Mouse (Mus musculus): ENCODE data around the gene Il34.

The Il34 gene

DNA sequence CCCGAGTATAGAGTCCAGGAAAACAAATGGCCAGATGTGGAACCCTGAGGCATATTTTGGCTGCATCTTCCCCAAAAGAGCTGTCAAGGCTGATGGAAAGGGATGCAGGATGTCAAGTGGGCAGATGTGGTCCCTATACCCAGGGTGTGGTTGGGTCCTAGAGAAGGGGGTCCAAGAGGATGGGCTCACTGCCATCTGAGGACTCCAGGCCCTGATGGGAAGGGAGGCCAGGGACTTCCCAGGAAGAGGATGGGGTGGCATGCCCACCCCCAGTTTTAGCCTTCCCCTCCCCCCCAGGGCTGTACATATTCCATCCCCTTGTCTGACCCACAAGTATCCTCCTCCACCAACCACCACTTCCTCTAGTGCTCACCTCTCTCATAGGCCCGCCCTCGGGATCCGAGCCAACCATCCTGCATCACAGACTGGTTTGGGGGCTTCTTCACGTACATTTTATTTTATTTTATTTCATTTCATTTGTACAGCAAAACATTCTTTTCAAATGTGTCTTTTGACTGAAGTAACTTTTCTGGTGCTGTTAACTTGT lies 65.0 kb downstream of the Il34 start:
- DNase-seq (ENCODE audit: low spot score in 2 of 2), result no peak

DNA sequence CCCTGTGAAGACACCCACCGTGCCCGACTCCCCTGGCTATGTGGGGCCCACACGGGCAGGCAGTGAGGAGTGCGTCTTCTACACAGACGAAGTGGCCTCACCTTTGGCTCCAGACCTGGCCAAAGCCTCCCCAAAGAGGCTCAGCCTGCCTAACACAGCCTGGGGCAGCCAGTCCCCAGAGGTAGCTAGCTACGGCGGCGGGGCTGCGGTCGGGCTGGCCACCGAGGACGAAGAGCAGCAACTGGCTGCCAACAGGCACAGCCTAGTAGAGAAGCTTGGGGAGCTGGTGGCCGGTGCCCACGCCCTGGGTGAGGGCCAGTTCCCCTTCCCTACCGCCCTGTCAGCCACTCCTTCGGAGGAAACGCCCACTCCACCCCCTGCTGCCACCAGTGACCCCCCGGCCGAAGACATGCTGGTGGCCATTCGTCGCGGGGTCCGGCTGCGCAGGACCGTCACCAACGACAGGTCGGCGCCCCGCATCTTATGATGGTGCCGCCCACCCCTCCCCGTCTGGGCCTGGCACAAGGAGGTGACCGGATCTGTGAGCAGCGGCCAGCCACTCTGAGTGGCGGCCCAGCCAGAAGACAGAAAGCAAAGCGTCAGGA lies 67.0 kb downstream of the Il34 start:
- no peak for DNase-seq (ENCODE audit: low spot score in 2 of 2)

DNA sequence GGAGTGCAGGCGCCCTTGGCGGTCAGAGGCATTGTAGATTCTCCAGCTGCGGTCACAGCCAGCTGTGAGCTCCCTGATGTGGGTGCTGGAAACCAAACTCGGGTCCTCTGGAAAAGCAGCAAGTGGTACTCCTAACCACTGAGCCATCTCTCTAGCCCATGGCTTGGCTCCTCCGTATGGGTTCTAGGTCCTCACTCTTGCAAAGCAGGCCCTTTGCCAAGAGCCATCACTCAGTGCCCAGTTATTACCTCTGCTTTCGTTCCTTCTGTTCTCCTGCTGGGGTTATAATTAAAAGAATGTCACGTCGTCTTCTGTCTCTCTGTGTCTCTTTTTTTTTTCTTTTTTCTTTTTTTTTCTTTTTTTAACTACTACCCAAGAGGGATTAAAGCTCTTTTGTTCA lies 72.7 kb downstream of the Il34 start:
- no peak for DNase-seq (ENCODE audit: low spot score in 2 of 2)

DNA sequence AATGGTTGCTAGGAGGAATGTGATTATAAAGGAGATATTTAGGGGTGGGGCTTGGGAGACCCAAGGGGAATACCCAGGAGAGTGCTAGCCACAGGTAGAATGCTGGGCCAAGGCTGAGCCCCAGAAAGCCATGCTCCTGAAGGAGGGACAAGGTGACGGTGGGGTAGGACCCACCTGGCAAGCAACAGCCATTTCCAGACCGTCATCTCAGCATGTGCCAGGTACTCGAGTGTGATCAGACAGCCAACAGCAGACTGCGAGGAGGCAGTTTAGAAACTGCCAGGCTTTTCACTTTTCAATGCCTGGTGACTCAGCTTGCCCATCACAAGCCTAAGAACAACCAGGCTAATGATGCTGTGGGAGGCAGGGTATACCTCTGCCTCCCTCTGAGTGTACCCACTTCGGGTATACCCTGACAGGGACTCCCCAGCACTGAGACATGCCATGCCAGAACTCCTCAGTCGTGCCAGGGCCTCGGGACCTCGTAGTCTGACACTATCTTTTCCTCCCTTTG lies 74.3 kb downstream of the Il34 start:
- DNase-seq (ENCODE audit: low spot score in 2 of 2), result no peak

DNA sequence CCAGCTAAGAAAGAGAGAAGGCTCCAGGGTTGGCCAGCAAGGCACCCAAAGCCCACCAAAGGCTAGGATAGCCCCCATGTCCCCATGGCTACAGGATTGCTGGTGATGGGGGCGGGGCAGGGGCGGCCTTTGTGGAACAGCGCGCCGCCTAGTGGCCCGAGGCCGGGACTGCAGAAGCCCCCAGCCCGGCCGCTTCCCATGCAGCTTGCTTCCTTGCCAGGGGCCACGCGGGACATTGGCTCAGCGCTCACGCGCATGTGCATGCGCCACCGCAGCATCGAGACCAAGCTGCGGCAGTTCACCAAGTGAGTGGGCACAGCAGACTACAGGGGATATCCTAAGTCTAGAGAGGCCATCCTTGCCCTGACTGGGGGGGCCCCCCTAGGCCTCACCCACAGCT lies 78.8 kb downstream of the Il34 start:
- peak in 1 of 2 experiments; percentile 46 for DNase-seq (ENCODE audit: low spot score in 2 of 2)

DNA sequence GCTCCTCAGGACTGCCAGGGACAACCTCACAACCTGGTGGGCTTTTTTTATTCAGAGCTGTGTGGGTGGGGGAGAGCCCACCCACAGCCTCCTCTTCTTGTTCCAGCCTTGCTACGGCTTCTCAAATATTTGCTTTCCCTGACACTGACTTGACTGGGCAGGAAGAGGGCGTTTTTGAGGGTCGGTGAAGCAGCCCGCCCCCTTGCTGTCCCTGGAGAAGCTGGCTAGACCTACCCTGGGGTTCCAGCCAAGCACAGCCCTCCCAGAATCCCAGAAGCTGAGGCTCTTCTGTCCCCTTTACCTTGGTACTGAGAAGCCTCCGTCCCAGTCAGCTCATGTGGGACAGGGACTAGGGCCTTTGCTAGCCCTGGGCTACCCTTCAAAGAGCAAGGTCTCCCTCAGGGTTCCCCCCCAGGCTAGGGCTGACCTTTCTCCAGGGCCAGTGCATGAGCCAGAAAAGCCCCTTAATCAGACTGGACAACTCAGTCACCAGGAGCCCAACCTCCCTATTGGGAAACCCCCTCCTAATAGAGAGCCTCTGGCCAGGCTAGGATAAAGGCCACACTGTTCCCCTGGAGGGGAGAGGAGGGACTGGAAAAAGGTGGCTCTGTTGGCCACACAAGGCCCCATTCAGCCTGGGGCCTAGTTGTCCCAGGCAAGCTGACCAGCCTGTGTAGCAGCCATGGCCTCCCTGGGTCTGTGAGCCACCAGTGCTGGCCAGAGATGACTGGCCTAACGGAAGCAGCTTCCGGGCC lies 80.5 kb downstream of the Il34 start:
- DNase-seq (ENCODE audit: low spot score in 2 of 2), result no peak

DNA sequence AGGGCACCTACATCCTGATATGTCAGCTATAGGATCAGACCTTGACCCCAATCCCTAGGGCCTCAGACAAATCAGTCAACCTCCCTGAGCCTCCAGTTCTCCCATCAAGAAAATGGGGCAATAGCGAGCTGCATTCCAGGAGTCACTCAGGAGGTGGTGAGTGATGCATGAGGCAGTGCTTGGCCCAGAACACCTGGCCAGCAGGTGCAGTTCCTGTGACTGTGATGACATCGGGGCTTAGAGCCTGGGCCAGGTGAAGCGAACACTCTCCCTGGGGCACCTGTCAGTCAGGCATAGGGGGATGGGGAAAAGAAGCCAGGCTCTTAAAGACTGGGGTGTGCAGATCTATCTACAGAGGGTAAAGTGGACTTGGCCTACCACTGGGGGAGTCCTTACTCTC lies 81.2 kb downstream of the Il34 start:
- no peak for DNase-seq (ENCODE audit: low spot score in 2 of 2)

DNA sequence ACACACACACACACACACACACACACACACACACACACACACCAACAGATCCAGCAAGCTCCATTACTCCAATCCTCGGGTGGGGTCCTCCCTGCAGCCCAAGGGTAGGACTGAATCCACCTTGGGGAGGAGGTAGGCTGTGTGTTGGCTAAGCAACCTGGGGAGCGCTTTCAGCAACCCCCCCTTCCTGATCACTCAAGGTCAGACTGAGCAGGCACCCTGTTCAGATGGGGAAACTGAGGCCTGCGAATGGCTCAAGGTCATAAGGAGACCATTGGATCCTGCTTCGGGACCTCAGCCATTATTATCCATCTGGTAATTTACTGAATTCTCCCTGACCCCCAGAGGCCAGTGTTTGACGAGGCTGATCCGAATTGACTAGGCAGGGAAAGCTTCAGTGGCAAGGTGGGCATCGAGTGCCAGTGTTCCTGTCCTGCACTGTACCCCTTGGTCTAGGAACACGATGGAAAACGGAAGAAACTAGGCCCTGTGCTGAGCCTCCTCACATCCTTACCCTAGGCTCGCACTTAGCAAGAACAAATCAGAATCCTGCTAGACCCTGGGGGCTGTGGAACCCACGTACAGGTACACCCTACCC lies 83.2 kb downstream of the Il34 start:
- DNase-seq (ENCODE audit: low spot score in 2 of 2), result no peak

DNA sequence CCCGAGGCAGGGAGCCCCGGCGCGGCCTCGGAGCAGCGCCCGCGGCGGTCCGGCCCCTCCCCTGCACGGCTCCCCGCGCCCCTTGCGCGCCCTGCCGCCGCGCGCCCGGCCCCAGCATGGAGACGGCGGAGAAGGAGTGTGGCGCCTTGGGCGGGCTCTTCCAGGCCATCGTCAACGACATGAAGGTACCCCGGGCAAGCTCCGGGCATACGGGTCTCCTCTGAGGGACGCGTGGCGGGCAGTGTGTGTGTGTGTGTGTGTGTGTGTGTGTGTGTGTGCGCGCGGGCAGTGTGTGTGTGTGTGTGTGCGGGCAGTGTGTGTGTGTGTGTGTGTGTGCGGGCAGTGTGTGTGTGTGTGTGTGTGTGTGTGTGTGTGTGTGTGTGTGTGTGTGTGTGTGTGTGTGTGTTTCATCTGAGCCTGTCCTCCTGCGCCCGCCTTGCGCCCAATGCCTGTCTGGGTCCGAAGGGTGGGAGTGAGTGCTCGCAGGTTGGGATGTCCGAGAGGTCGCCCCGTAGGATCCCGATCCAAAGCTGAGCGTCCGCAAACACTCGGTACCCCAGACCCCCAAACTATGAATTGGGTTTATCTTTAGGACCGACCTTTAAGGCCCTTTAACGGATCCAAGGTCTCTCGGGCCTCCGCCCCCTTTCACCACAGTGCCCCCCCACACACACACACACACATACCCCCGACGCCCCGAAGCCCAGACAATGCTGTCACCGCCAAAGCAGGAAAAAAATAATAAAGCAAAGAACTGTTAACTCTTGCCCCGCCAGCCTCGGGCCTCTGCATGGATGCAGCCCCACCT lies 83.9 kb downstream of the Il34 start:
- peak in 1 of 2 experiments; percentile 46 for DNase-seq (ENCODE audit: low spot score in 2 of 2)

DNA sequence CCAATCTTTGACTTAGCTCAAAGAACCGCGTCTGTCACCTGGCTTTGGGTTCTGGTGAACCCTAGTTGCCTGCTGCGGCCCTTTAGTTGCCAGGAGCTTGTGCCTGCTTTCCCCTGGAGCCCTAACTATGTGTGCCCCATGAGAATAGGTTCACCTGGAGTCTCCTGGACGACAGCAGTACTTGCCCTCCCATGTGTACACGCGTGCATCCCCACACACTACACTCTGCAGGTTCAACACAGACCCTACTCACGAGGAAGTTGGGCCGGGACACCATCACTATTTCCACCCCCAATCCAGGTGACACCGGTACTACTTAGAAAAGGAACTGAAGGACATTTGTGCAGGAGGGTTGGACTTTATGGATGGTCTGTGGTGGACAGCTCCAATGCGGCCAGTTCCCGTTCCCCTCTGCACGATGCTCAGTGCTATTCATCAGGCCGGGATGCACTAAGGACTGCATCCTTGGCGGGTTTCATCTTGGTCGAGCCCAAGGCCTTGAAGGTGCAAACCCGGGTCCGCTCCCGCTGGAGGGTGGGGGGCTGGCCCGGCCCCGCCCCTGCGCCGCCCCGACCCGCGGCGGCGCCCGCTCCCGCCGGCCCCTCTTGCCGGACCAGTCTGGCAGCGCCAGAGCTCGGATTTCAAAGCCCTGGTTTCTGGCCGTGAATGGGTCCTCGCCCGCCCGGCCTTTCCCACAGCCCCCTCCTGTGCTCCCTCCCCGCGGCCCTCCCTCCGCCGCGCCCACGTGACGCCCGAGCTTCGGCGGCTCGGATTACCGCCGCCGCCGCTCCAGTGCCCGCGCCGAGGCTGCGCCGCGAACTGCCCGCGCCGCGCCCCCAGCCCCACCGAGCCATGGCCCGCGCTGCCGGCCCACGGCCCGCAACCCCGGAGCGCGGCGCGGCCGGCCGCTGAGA lies 84.8 kb downstream of the Il34 start, which contains the start of gene Mtss1l:
TSS of gene Mtss1l (plus strand) at position 792 of the 914 bp plus-strand sequence.
- DNase-seq (ENCODE audit: low spot score in 2 of 2), result peak; percentile 79 to 80

DNA sequence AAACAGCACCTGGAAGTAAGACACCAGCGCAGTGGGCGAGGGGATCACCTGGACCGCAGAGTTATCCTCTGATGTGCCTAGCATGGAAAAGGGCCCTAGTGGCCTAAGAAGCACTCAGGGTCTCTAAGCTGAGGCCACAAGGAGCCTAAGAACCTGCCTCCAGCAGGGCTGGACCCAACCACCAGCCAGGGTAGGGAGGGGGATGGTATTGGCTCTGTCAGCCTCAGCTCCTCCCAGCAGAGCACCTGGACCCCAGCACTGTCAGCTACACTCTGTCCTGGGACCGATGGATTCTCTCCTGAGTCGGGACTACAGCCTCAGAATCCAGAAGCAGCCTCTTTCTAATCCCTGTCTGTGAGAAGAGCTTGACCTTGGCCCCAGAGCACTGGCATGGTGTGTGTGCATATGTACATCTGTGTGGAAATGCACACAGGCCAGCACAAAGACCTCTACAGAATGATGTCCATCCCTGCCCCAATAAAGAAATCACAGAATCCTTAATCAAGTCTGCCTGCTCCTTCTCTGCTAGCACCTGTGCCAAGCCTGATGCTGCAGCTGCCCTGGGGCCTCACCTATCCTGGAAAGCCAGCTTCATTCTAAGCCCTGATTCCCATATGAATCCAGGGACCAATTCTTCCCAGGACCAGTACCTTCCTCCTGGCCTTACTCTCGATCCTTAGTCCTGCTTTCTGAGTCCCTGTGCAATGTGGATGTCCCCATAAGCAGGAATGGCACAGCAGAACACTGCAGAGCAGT lies 85.6 kb downstream of the Il34 start:
- no peak for DNase-seq (ENCODE audit: low spot score in 2 of 2)

DNA sequence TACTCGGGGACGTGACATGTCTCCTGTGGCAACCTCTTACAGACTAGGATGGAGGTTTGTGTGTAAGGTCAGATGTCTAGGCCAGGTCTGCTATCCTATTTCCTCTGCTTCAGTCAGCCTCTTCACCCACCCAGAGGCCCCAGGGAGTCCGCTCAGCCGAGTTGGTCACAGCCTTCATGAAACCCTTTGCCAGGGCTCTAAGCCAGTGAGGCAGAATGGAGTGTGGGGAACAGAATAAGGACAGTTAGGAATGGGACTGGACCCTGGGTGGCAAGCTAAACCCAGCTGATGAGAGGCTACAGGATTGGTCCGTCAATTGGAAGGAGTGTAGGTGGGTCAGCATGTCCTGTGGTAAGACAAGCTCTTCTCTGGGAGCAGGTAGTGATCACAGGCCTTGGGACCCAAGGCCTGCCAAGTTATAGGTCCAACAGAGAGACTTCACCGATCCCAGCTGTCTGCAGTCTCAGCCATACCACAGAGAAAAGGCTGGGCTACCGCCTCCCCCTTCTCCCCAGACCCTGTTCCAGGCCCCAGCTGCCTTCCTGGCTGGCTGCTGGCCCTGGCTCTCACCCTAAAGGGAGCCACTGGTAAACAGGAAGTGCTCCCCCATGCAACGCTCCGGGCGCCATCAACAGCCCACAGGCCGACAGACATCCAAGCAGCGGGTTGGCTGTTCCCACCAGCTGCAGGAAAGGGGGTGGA lies 86.6 kb downstream of the Il34 start:
- peak; percentile 78 to 83 for DNase-seq (ENCODE audit: low spot score in 2 of 2)

DNA sequence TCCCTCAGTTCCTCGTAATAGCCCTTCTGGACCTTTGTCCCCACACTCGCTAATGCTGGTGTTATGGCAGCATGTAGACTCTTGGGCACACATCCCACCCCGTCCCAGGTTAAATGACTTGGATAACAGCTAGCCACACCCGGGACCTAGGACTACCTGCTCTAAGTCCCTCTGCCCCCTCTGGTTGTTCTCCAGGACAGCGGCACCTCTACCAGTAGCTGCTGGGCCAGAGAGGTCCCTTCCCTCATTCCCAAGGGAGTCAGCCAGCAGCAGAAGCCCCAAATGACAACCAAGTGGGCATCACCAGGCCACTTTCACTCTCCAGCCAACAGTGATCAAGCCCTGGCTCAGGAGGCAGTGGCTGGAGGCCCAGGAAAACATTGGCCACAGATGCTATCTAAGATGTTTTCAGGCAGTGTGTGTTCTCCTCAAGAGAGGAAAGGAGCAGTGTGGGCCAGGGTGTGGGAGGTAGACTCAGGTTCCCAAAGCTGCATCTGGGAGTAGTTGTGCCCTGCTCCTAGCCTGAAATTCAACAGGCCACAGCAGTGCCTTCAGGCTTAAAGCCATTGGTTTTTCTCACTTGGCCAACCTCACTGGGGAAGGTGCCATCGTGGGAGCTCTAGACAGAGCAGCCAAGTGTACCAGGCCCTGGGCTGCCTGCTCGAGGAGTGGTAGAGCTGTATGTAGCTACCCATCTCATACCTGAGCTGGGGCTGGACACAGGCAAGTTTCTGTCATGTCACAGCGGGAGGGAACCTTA lies 87.3 kb downstream of the Il34 start:
- DNase-seq (ENCODE audit: low spot score in 2 of 2), result no peak

DNA sequence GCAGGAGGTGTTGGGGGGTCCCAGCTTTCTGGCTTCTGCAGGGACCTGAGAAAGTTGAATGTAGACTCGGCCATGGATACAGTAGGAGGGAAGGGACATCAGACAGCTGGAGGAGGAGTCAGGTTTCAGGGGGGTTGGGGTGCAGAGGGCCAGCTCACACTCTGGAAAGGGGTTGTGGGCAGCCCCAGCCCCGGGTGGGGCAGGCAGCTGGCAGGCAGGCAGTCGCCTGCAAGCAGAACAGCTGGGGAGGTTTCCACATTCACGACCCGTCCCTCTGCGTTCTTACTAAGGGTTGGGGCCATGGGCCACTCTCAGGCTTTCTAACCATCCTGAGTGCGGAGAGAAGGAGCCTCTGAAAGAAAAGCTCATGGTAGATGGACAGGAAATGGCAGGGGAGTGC lies 88.6 kb downstream of the Il34 start:
- DNase-seq (ENCODE audit: low spot score in 2 of 2), result no peak

DNA sequence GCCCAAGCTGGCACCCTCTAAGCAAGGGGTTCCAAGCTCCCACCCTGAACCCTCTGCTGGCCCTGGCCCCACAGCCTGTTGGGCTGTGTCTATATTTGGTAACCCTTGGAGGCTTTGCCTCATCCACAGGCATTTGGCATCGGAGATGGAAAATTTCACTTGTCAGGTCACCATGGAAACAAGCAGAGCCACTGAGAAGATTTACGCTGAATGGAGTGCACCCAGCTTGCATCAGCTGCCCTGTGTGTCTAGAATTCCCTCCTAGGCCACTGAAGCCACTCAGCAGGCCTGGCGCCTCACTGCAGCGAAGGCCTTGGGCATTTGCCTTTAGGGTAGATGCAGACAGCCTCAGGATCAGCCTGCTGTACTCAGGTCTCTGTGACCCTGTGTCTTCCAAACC lies 89.6 kb downstream of the Il34 start:
- DNase-seq (ENCODE audit: low spot score in 2 of 2), result peak; percentile 79 to 82

DNA sequence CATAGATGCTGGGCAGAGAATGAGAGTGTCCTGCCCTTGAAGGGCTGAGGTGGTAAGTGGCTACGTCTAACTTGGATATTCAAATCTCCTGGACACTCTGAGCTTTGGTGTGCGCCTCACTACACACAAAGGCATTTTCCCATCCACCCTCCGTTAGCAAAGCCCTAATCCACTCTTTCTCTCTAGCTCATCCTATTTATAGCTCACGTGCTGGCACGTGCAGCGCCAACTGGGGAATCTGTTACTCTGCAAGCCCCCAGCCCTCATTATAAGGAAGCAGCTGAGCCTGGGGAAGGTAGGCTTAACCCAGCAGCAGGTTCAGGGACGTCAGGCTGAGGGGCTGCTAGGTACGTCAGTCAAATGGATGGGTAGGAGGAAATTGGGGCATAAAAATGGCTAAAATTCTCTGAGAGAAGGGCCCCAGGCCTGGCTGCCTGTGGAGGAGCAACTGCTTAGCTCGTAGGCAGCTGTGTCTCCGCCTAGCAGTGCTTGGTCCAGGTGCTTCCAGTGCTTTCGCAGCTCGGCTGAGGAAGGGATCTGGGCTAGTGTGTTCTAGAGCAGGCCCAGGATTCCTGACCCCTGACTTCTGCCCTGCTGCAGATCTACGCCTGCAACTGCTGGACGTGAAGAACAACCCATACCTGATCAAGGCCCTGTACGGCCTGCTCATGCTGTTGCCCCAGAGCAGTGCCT lies 90.8 kb downstream of the Il34 start:
- DNase-seq (ENCODE audit: low spot score in 2 of 2), result no peak

DNA sequence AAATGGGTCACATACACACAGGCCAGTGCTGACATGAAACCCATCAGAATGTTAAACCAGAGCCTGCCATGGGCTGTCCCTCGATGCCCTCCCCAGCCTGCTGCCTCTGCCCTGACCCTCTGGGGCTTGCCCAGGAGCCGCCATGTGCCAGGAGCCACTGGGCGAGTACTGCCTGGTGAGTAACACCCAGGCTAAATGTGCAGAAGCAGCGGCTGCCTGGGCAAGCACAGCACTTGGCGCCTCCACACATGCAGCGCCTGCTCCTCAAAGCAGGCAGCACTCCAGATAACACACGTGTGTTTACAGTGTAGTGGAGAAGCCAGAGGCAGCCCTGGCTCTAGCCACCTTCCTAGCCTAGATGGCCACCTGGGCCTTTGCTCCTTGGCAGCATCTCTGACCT lies 92.7 kb downstream of the Il34 start:
- DNase-seq (ENCODE audit: low spot score in 2 of 2), result peak; percentile 53 to 55

Data from heart, adult 9 months (tissue).